Mouse (Mus musculus) thymus, adult 2 months (tissue): ENCODE measurements around the gene Ezh1. TPM values are rescaled to one million over a fixed set of nuclear protein-coding genes. Genes with fewer than 3 reads are reported as not detected.

ENCODE experiments used
- DNase-seq: peaks from one replicate; pipeline ENCODE4 v3.0.0; 2021
- H3K27ac ChIP-seq: fragments of 200-500 bp; 2 replicates; pipeline ENCODE4 v1.5.1; 2012; ENCODE audit warnings: low read length, control low read depth; ENCODE audit not compliant: control insufficient read depth, insufficient read depth
- H3K27me3 ChIP-seq: fragments of 200-500 bp; 2 replicates; pipeline ENCODE4 v1.6.1; 2012; ENCODE audit warnings: mild to moderate bottlenecking, low read length, moderate library complexity, mixed read lengths; ENCODE audit not compliant: control insufficient read depth, insufficient read depth
- H3K36me3 ChIP-seq: fragments of 200-500 bp; 2 replicates; pipeline ENCODE4 v1.6.1; 2012; ENCODE audit warnings: mild to moderate bottlenecking, low read length, moderate library complexity; ENCODE audit not compliant: control insufficient read depth, insufficient read depth
- H3K4me1 ChIP-seq: fragments of 200-500 bp; replicated peaks from 2 replicates; pipeline ENCODE4 v1.6.1; 2012; ENCODE audit warnings: low read length; ENCODE audit not compliant: control insufficient read depth, insufficient read depth
- H3K4me3 ChIP-seq: fragments of 200-500 bp; 2 replicates; pipeline ENCODE4 v1.5.1; 2012; ENCODE audit warnings: mild to moderate bottlenecking, low read length, control low read depth, moderate library complexity; ENCODE audit not compliant: control insufficient read depth, insufficient read depth
- CTCF ChIP-seq: fragments of 200-500 bp; IDR thresholded peaks from 2 replicates; pipeline ENCODE4 v1.5.1; 2012; ENCODE audit warnings: mild to moderate bottlenecking, control low read depth, low read length, moderate library complexity, borderline replicate concordance; ENCODE audit not compliant: control insufficient read depth, poor library complexity, insufficient read depth; ENCODE audit errors: extremely low read depth
- POLR2A ChIP-seq: fragments of 200-500 bp; IDR thresholded peaks from 2 replicates; pipeline ENCODE4 v1.6.1; 2012; ENCODE audit warnings: mild to moderate bottlenecking, low read length, control low read depth, moderate library complexity; ENCODE audit not compliant: control insufficient read depth, poor library complexity, insufficient read depth; ENCODE audit errors: extremely low read depth
- WGBS: fragments of 180-500 bp; shearing (Covaris S2); methylation state at CpG from one replicate; pipeline ENCODE4 v1.1.7; 2018; 5-methylcytosine and 5-hydroxymethylcytosine counted together
- polyA plus RNA-seq: library from polyadenylated mRNA; depleted of rRNA; stranded (reverse); fragments of >200 nt; gene quantifications from 2 replicates; pipeline ENCODE4 v1.2.3, GENCODE M21; 2012

Ezh1 gene
- polyA plus RNA-seq, 1 experiment: 43.3 TPM

GRCm38 (mm10) chr11:101194643-101195042 is 31.6 kb downstream of the Ezh1 start:
- no peak overlapping the region for H3K27ac ChIP-seq
- no peak for DNase-seq
- H3K36me3 ChIP-seq: peaks cover 5% of the 10 kb centered on the region
- no peak overlapping the region for H3K4me3 ChIP-seq
- H3K4me1 ChIP-seq: peaks cover 29% of the 10 kb centered on the region
- 43% methylated on average over 6 of the region's 6 CpGs for WGBS
- TF ChIP-seq CTCF: no peak
- TF ChIP-seq POLR2A: no peak
- no peaks in the 10 kb centered on the region for H3K27me3 ChIP-seq

DNA sequence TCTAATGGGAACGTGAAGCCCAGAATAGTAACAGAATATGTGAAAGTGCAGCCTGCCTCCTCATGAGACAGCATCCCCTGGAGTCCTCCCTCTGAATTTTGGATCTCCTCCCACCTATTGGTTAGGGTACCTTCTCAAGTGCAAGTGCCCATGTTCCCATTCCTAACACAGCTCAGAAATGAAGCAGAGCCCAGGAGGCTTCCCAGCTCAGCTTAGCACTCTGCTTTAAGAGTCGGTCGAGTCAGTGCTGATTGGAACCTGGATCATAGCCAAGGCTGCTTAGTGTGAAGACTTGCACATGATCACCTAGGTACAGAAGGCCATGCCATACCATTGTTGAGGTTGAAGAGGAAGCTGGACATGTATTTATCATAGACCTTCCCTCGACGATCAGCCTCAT is 32.1 kb downstream of the Ezh1 start:
- 71% methylated on average over 5 of the region's 5 CpGs for WGBS
- H3K4me3 ChIP-seq: no peak overlapping the region
- no peaks in the 10 kb centered on the region for H3K27me3 ChIP-seq
- TF ChIP-seq POLR2A (no peak), CTCF (no peak)
- DNase-seq: no peak
- no peak overlapping the region for H3K27ac ChIP-seq
- peaks cover 4% of the 10 kb centered on the region for H3K36me3 ChIP-seq
- H3K4me1 ChIP-seq: peaks cover 29% of the 10 kb centered on the region

- Histone ChIP-seq H3K4me1 (peaks cover 29% of the 10 kb centered on the region), H3K27me3 (no peaks in the 10 kb centered on the region), H3K36me3 (no peaks in the 10 kb centered on the region; the same call in 1 of the 2 replicates), H3K27ac (no peak overlapping the region), H3K4me3 (no peak overlapping the region)
- WGBS: 93% methylated on average over 7 of the region's 7 CpGs
- no peak for DNase-seq
- TF ChIP-seq POLR2A (no peak), CTCF (no peak)
Measured at GRCm38 (mm10) chr11:101193076-101193475, 33.2 kb downstream of the Ezh1 start.

GRCm38 (mm10) chr11:101192646-101193045 is 33.6 kb downstream of the Ezh1 start:
- Histone ChIP-seq H3K4me3 (no peak overlapping the region), H3K36me3 (no peaks in the 10 kb centered on the region; the same call in 1 of the 2 replicates), H3K4me1 (peaks cover 29% of the 10 kb centered on the region), H3K27ac (no peak overlapping the region), H3K27me3 (no peaks in the 10 kb centered on the region)
- 91% methylated on average over 6 of the region's 6 CpGs for WGBS
- DNase-seq: no peak
- TF ChIP-seq CTCF (no peak), POLR2A (no peak)

DNA sequence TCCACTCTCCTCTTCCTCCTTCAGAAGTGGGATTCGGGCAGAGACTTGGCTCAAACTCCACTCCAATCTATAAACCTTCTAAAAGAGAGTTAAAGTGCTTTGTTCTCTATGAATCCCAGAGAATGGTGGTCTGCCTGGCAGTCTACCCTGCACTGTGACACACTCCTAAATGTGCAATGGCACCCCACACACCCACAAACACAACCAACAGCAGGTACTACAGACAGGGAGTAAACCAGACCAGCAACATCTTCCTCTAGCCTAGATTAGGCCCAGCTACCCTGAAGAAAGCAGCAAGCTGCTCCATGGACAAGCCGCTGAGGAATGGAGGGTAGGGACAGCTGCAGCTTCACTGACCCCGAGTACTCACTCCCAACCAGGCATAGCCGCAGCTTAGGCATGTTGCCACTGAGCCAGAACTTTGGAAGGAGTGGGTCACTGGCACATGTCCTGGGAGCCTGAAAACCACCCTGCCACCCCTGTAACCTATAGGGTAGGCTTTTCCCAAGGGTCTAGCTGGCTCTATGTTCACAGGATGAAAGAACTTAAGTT is 34.3 kb downstream of the Ezh1 start:
- peaks cover 29% of the 10 kb centered on the region for H3K4me1 ChIP-seq
- no peak overlapping the region for H3K4me3 ChIP-seq
- no peak for DNase-seq
- 97% methylated on average over 4 of the region's 4 CpGs for WGBS
- no peak for TF ChIP-seq CTCF
- no peak for TF ChIP-seq POLR2A
- no peak overlapping the region for H3K27ac ChIP-seq
- no peaks in the 10 kb centered on the region for H3K27me3 ChIP-seq
- no peaks in the 10 kb centered on the region; the same call in 1 of the 2 replicates for H3K36me3 ChIP-seq

DNA sequence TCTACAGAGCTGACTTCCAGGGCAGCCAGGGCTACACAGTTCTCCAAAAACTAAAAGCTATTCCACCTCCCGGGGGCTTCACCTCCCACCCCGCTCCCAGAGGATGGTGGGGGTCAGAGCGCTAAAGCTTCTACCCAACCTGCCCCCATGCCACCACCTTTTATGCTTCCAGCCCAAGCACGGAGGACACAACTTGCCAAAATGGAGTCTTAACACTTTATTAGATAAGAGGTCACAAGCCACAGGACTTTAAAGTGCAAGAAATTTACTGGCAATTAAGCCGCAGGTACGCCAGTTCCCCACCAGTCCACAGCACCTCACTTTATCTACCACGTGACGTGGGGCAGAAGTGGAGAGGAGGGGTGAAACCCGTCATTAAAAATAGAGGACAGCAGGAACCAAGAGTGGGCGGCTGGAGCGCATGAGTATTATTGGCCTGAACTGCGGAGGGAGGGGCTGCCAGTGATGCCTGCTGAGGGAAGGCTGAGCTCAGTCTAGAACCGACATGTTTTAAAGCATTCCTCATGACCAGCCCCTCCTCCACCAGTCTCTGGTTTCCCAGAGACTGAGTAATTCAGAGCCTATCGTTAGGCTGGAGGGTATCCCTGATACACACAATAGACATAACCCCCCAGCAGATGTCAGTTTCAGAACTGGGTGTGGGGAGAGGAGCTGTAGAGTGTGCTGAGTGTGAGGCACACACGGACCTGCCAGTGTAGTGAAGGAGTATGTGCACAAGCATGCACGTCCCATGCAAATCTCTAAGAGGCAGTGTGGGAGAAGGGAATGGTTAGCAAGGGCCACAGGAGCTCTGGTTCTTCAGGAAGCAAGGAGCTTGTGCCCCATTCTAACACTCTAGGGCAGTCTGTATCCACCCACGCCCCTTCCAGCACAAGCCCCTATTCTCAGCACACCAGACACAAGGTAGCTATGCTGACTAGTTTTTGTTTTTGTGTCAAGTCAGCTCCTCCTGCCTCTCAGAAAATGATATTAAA is 35.1 kb downstream of the Ezh1 start:
- Histone ChIP-seq H3K4me1 (peaks cover 28% of the 10 kb centered on the region), H3K4me3 (no peak overlapping the region), H3K27ac (no peak overlapping the region), H3K27me3 (no peaks in the 10 kb centered on the region), H3K36me3 (no peaks in the 10 kb centered on the region; the same call in 1 of the 2 replicates)
- 94% methylated on average over 17 of the region's 17 CpGs for WGBS
- TF ChIP-seq CTCF (no peak), POLR2A (no peak)
- no peak for DNase-seq
